Mouse (Mus musculus): Measurements from ENCODE around the gene Fam172a. TPM values are rescaled to one million over a fixed set of nuclear protein-coding genes. Genes with fewer than 3 reads are reported as not detected.

Fam172a gene
- polyA plus RNA-seq, 1 experiment = 0.56 TPM

- H3K36me3 ChIP-seq (ENCODE audit: control insufficient read depth) = no peaks in the 10 kb centered on the region
- H3K9me3 ChIP-seq (ENCODE audit: control insufficient read depth, low read length) = no peaks in the 10 kb centered on the region
- no peaks in the 10 kb centered on the region for H3K4me1 ChIP-seq (ENCODE audit: control insufficient read depth)
- no peaks in the 10 kb centered on the region for H3K27me3 ChIP-seq (ENCODE audit: control insufficient read depth)
- H3K4me3 ChIP-seq (replicated peaks) = no peak overlapping the region
- TF ChIP-seq GATA1 (IDR thresholded peaks at IDR 0.05; ENCODE audit: low read length) = no peak
- TF ChIP-seq TAL1 (IDR thresholded peaks at IDR 0.05; ENCODE audit: low read length) = no peak
Observed at GRCm38 (mm10) chr13:78004649-78005048, 302.8 kb downstream of the Fam172a start.

GRCm38 (mm10) chr13:78005344-78005743 is 303.5 kb downstream of the Fam172a start:
- Histone ChIP-seq H3K27me3 (ENCODE audit: control insufficient read depth) (no peaks in the 10 kb centered on the region), H3K9me3 (ENCODE audit: control insufficient read depth, low read length) (no peaks in the 10 kb centered on the region), H3K4me3 (replicated peaks) (no peak overlapping the region), H3K36me3 (ENCODE audit: control insufficient read depth) (no peaks in the 10 kb centered on the region; the same call in 1 of the 2 replicates), H3K4me1 (ENCODE audit: control insufficient read depth) (no peaks in the 10 kb centered on the region)
- TF ChIP-seq GATA1 (IDR thresholded peaks at IDR 0.05; ENCODE audit: low read length) (no peak), TAL1 (IDR thresholded peaks at IDR 0.05; ENCODE audit: low read length) (no peak)

- TF ChIP-seq GATA1 (IDR thresholded peaks at IDR 0.05; ENCODE audit: low read length) (no peak), TAL1 (IDR thresholded peaks at IDR 0.05; ENCODE audit: low read length) (no peak)
- no peak overlapping the region for H3K4me3 ChIP-seq (replicated peaks)
Observed at GRCm38 (mm10) chr13:78010176-78010575, 308.3 kb downstream of the Fam172a start.

GRCm38 (mm10) chr13:78024683-78025294 is 323.0 kb downstream of the Fam172a start, which contains the start of gene Pou5f2:
Gene Pou5f2 (plus strand): TSS chr13:78024902.
- Histone ChIP-seq H3K27me3 (ENCODE audit: control insufficient read depth) (no peaks in the 10 kb centered on the region), H3K36me3 (ENCODE audit: control insufficient read depth) (no peaks in the 10 kb centered on the region), H3K4me3 (replicated peaks) (no peak within 1 kb of the TSS), H3K4me1 (ENCODE audit: control insufficient read depth) (peaks cover 5% of the 10 kb centered on the region), H3K9me3 (ENCODE audit: control insufficient read depth, low read length) (no peaks in the 10 kb centered on the region)
- TF ChIP-seq GATA1 (IDR thresholded peaks at IDR 0.05; ENCODE audit: low read length) = no peak

More at GRCm38 (mm10) chr13:78010176-78010575, 308.3 kb downstream of the Fam172a start:
- Histone ChIP-seq H3K9me3 (ENCODE audit: control insufficient read depth, low read length) (no peaks in the 10 kb centered on the region), H3K36me3 (ENCODE audit: control insufficient read depth) (no peaks in the 10 kb centered on the region; the same call in 1 of the 2 replicates), H3K27me3 (ENCODE audit: control insufficient read depth) (no peaks in the 10 kb centered on the region), H3K4me1 (ENCODE audit: control insufficient read depth) (no peaks in the 10 kb centered on the region)

- Histone ChIP-seq H3K9me3 (ENCODE audit: control insufficient read depth, low read length) (no peaks in the 10 kb centered on the region), H3K4me3 (replicated peaks) (no peak overlapping the region), H3K4me1 (ENCODE audit: control insufficient read depth) (no peaks in the 10 kb centered on the region), H3K27me3 (ENCODE audit: control insufficient read depth) (no peaks in the 10 kb centered on the region), H3K36me3 (ENCODE audit: control insufficient read depth) (no peaks in the 10 kb centered on the region)
- TF ChIP-seq GATA1 (IDR thresholded peaks at IDR 0.05; ENCODE audit: low read length) = no peak
- TF ChIP-seq TAL1 (IDR thresholded peaks at IDR 0.05; ENCODE audit: low read length) = no peak
Observed at GRCm38 (mm10) chr13:78032821-78033220, 331.0 kb downstream of the Fam172a start.

GRCm38 (mm10) chr13:78037203-78037602 is 335.4 kb downstream of the Fam172a start:
- H3K36me3 ChIP-seq (ENCODE audit: control insufficient read depth) = no peaks in the 10 kb centered on the region
- no peaks in the 10 kb centered on the region for H3K4me1 ChIP-seq (ENCODE audit: control insufficient read depth)
- TF ChIP-seq TAL1 (IDR thresholded peaks at IDR 0.05; ENCODE audit: low read length) = no peak
- TF ChIP-seq GATA1 (IDR thresholded peaks at IDR 0.05; ENCODE audit: low read length) = no peak
- no peak overlapping the region for H3K4me3 ChIP-seq (replicated peaks)
- H3K9me3 ChIP-seq (ENCODE audit: control insufficient read depth, low read length) = no peaks in the 10 kb centered on the region
- H3K27me3 ChIP-seq (ENCODE audit: control insufficient read depth) = no peaks in the 10 kb centered on the region

GRCm38 (mm10) chr13:78043203-78043602 is 341.4 kb downstream of the Fam172a start:
- TF ChIP-seq GATA1 (IDR thresholded peaks at IDR 0.05; ENCODE audit: low read length) = no peak
- TF ChIP-seq TAL1 (IDR thresholded peaks at IDR 0.05; ENCODE audit: low read length) = no peak
- Histone ChIP-seq H3K27me3 (ENCODE audit: control insufficient read depth) (no peaks in the 10 kb centered on the region), H3K36me3 (ENCODE audit: control insufficient read depth) (no peaks in the 10 kb centered on the region), H3K4me1 (ENCODE audit: control insufficient read depth) (no peaks in the 10 kb centered on the region), H3K4me3 (replicated peaks) (no peak overlapping the region), H3K9me3 (ENCODE audit: control insufficient read depth, low read length) (no peaks in the 10 kb centered on the region)

- H3K36me3 ChIP-seq (ENCODE audit: control insufficient read depth) = no peaks in the 10 kb centered on the region
- no peak overlapping the region for H3K4me3 ChIP-seq (replicated peaks)
- no peaks in the 10 kb centered on the region for H3K4me1 ChIP-seq (ENCODE audit: control insufficient read depth)
- H3K9me3 ChIP-seq (ENCODE audit: control insufficient read depth, low read length) = no peaks in the 10 kb centered on the region
- H3K27me3 ChIP-seq (ENCODE audit: control insufficient read depth) = no peaks in the 10 kb centered on the region
- TF ChIP-seq TAL1 (IDR thresholded peaks at IDR 0.05; ENCODE audit: low read length) = no peak
- TF ChIP-seq GATA1 (IDR thresholded peaks at IDR 0.05; ENCODE audit: low read length) = no peak
Observed at GRCm38 (mm10) chr13:78045116-78045515, 343.3 kb downstream of the Fam172a start.

- Histone ChIP-seq H3K27me3 (ENCODE audit: control insufficient read depth) (no peaks in the 10 kb centered on the region), H3K9me3 (ENCODE audit: control insufficient read depth, low read length) (no peaks in the 10 kb centered on the region), H3K36me3 (ENCODE audit: control insufficient read depth) (no peaks in the 10 kb centered on the region), H3K4me3 (replicated peaks) (no peak overlapping the region), H3K4me1 (ENCODE audit: control insufficient read depth) (no peaks in the 10 kb centered on the region)
- TF ChIP-seq TAL1 (IDR thresholded peaks at IDR 0.05; ENCODE audit: low read length) (no peak), GATA1 (IDR thresholded peaks at IDR 0.05; ENCODE audit: low read length) (no peak)
Observed at GRCm38 (mm10) chr13:78087751-78088150, 385.9 kb downstream of the Fam172a start.

- Histone ChIP-seq H3K4me3 (replicated peaks) (no peak overlapping the region), H3K36me3 (ENCODE audit: control insufficient read depth) (no peaks in the 10 kb centered on the region), H3K4me1 (ENCODE audit: control insufficient read depth) (no peaks in the 10 kb centered on the region), H3K27me3 (ENCODE audit: control insufficient read depth) (no peaks in the 10 kb centered on the region), H3K9me3 (ENCODE audit: control insufficient read depth, low read length) (no peaks in the 10 kb centered on the region)
- TF ChIP-seq GATA1 (IDR thresholded peaks at IDR 0.05; ENCODE audit: low read length) (no peak), TAL1 (IDR thresholded peaks at IDR 0.05; ENCODE audit: low read length) (no peak)
Observed at GRCm38 (mm10) chr13:78090701-78091100, 388.9 kb downstream of the Fam172a start.

All from erythroblast, embryonic 14.5 days (primary cell).